Mouse (Mus musculus): Measurements from ENCODE around the gene Ankrd12.

The Ankrd12 gene

GRCm38 (mm10) chr17:65930158-65930826 is 146.6 kb downstream of the Ankrd12 start:
- DNase-seq (ENCODE audit: low read depth): no peak

- DNase-seq (ENCODE audit: low read depth): no peak
Measured at GRCm38 (mm10) chr17:65929319-65929978, 147.4 kb downstream of the Ankrd12 start.

- no peak for DNase-seq (ENCODE audit: low read depth)
Measured at GRCm38 (mm10) chr17:65927077-65927476, 149.8 kb downstream of the Ankrd12 start.

- DNase-seq (ENCODE audit: low read depth): no peak
Measured at GRCm38 (mm10) chr17:65924218-65924617, 152.7 kb downstream of the Ankrd12 start.

- DNase-seq (ENCODE audit: low read depth): no peak
Measured at GRCm38 (mm10) chr17:65921975-65922374, 154.9 kb downstream of the Ankrd12 start.

- DNase-seq (ENCODE audit: low read depth): no peak
Measured at GRCm38 (mm10) chr17:65919235-65919634, 157.7 kb downstream of the Ankrd12 start.

GRCm38 (mm10) chr17:65916135-65916668 is 160.7 kb downstream of the Ankrd12 start:
- DNase-seq (ENCODE audit: low read depth): no peak
